Mouse (Mus musculus): ENCODE data around the gene Cpne5. TPM values are rescaled to one million over a fixed set of nuclear protein-coding genes. Genes with fewer than 3 reads are reported as not detected.

Cpne5 gene
- total and polyA plus RNA-seq, 2 experiments from 2014 or later: 3.6 to 8.4 TPM

- Histone ChIP-seq H3K27me3 (ENCODE audit: control insufficient read depth, insufficient read depth, low read length) (no peaks in the 10 kb centered on the region; the same call in 1 of the 2 replicates), H3K36me3 (replicated peaks; ENCODE audit: control insufficient read depth, insufficient read depth, low read length) (no peaks in the 10 kb centered on the region), H3K27ac (ENCODE audit: low read depth) (no peak overlapping the region), H3K4me1 (ENCODE audit: control insufficient read depth, insufficient read depth) (peaks cover 6% of the 10 kb centered on the region), H3K4me2 (ENCODE audit: low read depth, low read length) (no peak overlapping the region), H3K9me3 (replicated peaks; ENCODE audit: control insufficient read depth, low read length) (no peaks in the 10 kb centered on the region), H3K9ac (replicated peaks; ENCODE audit: low read depth, low read length) (no peak overlapping the region), H3K4me3 (ENCODE audit: low read depth, low read length) (no peak overlapping the region)
- 39% methylated on average over 5 of the region's 5 CpGs for WGBS
- TF ChIP-seq CTCF (IDR thresholded peaks at IDR 0.05; ENCODE audit: low read depth): no peak
- TF ChIP-seq EP300 (IDR thresholded peaks at IDR 0.05; ENCODE audit: low read depth): no peak
- no peak for ATAC-seq (ENCODE audit: insufficient read depth, low read depth)
- no peak for DNase-seq (ENCODE audit: low spot score)
Observed at GRCm38 (mm10) chr17:29135066-29135465, 102.9 kb downstream of the Cpne5 start.

GRCm38 (mm10) chr17:29129341-29129740, 108.6 kb downstream of the Cpne5 start:
- 59% methylated on average over 5 of the region's 5 CpGs for WGBS

GRCm38 (mm10) chr17:29126561-29126960, 111.4 kb downstream of the Cpne5 start:
- no peaks in the 10 kb centered on the region for H3K36me3 ChIP-seq (replicated peaks; ENCODE audit: control insufficient read depth, insufficient read depth, low read length)
- no peaks in the 10 kb centered on the region; the same call in 1 of the 2 replicates for H3K27me3 ChIP-seq (ENCODE audit: control insufficient read depth, insufficient read depth, low read length)
- TF ChIP-seq CTCF (IDR thresholded peaks at IDR 0.05; ENCODE audit: low read depth): no peak
- no peak for TF ChIP-seq EP300 (IDR thresholded peaks at IDR 0.05; ENCODE audit: low read depth)
- H3K27ac ChIP-seq (ENCODE audit: low read depth): no peak overlapping the region
- DNase-seq (ENCODE audit: low spot score) (no peak), ATAC-seq (ENCODE audit: insufficient read depth, low read depth) (no peak)
- 91% methylated on average over 3 of the region's 3 CpGs for WGBS
- no peak overlapping the region for H3K4me2 ChIP-seq (ENCODE audit: low read depth, low read length)
- no peaks in the 10 kb centered on the region for H3K9me3 ChIP-seq (replicated peaks; ENCODE audit: control insufficient read depth, low read length)
- H3K4me3 ChIP-seq (ENCODE audit: low read depth, low read length): no peak overlapping the region
- H3K4me1 ChIP-seq (ENCODE audit: control insufficient read depth, insufficient read depth): no peaks in the 10 kb centered on the region; the same call in 1 of the 2 replicates
- H3K9ac ChIP-seq (replicated peaks; ENCODE audit: low read depth, low read length): no peak overlapping the region

More at GRCm38 (mm10) chr17:29129341-29129740, 108.6 kb downstream of the Cpne5 start:
- H3K4me3 ChIP-seq (ENCODE audit: low read depth, low read length): no peak overlapping the region
- ATAC-seq (ENCODE audit: insufficient read depth, low read depth) (no peak), DNase-seq (ENCODE audit: low spot score) (no peak)
- no peak for TF ChIP-seq EP300 (IDR thresholded peaks at IDR 0.05; ENCODE audit: low read depth)
- TF ChIP-seq CTCF (IDR thresholded peaks at IDR 0.05; ENCODE audit: low read depth): no peak
- H3K27me3 ChIP-seq (ENCODE audit: control insufficient read depth, insufficient read depth, low read length): no peaks in the 10 kb centered on the region; the same call in 1 of the 2 replicates
- H3K36me3 ChIP-seq (replicated peaks; ENCODE audit: control insufficient read depth, insufficient read depth, low read length): no peaks in the 10 kb centered on the region
- no peak overlapping the region for H3K9ac ChIP-seq (replicated peaks; ENCODE audit: low read depth, low read length)
- no peak overlapping the region for H3K27ac ChIP-seq (ENCODE audit: low read depth)
- no peaks in the 10 kb centered on the region for H3K9me3 ChIP-seq (replicated peaks; ENCODE audit: control insufficient read depth, low read length)
- no peaks in the 10 kb centered on the region for H3K4me1 ChIP-seq (ENCODE audit: control insufficient read depth, insufficient read depth)
- H3K4me2 ChIP-seq (ENCODE audit: low read depth, low read length): no peak overlapping the region

GRCm38 (mm10) chr17:29123578-29124174, 114.3 kb downstream of the Cpne5 start:
- Histone ChIP-seq H3K4me1 (ENCODE audit: control insufficient read depth, insufficient read depth) (no peaks in the 10 kb centered on the region; the same call in 1 of the 2 replicates), H3K9me3 (replicated peaks; ENCODE audit: control insufficient read depth, low read length) (no peaks in the 10 kb centered on the region), H3K27me3 (ENCODE audit: control insufficient read depth, insufficient read depth, low read length) (no peaks in the 10 kb centered on the region), H3K4me2 (ENCODE audit: low read depth, low read length) (no peak overlapping the region), H3K36me3 (replicated peaks; ENCODE audit: control insufficient read depth, insufficient read depth, low read length) (no peaks in the 10 kb centered on the region), H3K4me3 (ENCODE audit: low read depth, low read length) (no peak overlapping the region), H3K9ac (replicated peaks; ENCODE audit: low read depth, low read length) (no peak overlapping the region), H3K27ac (ENCODE audit: low read depth) (no peak overlapping the region)
- WGBS: 53% methylated on average over 6 of the region's 6 CpGs
- 0 out of 2 replicates have a peak, but pooled peaks have one; percentile 14 for ATAC-seq (ENCODE audit: insufficient read depth, low read depth)
- DNase-seq (ENCODE audit: low spot score): no peak
- no peak for TF ChIP-seq CTCF (IDR thresholded peaks at IDR 0.05; ENCODE audit: low read depth)
- TF ChIP-seq EP300 (IDR thresholded peaks at IDR 0.05; ENCODE audit: low read depth): no peak

- DNase-seq (ENCODE audit: low spot score) (no peak), ATAC-seq (ENCODE audit: insufficient read depth, low read depth) (no peak)
- WGBS: 47% methylated on average over 6 of the region's 6 CpGs
- no peaks in the 10 kb centered on the region for H3K36me3 ChIP-seq (replicated peaks; ENCODE audit: control insufficient read depth, insufficient read depth, low read length)
- H3K4me1 ChIP-seq (ENCODE audit: control insufficient read depth, insufficient read depth): no peaks in the 10 kb centered on the region; the same call in 1 of the 2 replicates
- no peak overlapping the region for H3K4me3 ChIP-seq (ENCODE audit: low read depth, low read length)
- no peak for TF ChIP-seq EP300 (IDR thresholded peaks at IDR 0.05; ENCODE audit: low read depth)
- no peak for TF ChIP-seq CTCF (IDR thresholded peaks at IDR 0.05; ENCODE audit: low read depth)
- no peak overlapping the region for H3K4me2 ChIP-seq (ENCODE audit: low read depth, low read length)
- no peaks in the 10 kb centered on the region for H3K27me3 ChIP-seq (ENCODE audit: control insufficient read depth, insufficient read depth, low read length)
- H3K27ac ChIP-seq (ENCODE audit: low read depth): no peak overlapping the region
- no peaks in the 10 kb centered on the region for H3K9me3 ChIP-seq (replicated peaks; ENCODE audit: control insufficient read depth, low read length)
- no peak overlapping the region for H3K9ac ChIP-seq (replicated peaks; ENCODE audit: low read depth, low read length)
Observed at GRCm38 (mm10) chr17:29122817-29123216, 115.2 kb downstream of the Cpne5 start.

- no peak for TF ChIP-seq CTCF (IDR thresholded peaks at IDR 0.05; ENCODE audit: low read depth)
- H3K9me3 ChIP-seq (replicated peaks; ENCODE audit: control insufficient read depth, low read length): no peaks in the 10 kb centered on the region
- H3K27me3 ChIP-seq (ENCODE audit: control insufficient read depth, insufficient read depth, low read length): no peaks in the 10 kb centered on the region
- 43% methylated on average over 12 of the region's 12 CpGs for WGBS
- no peak overlapping the region for H3K9ac ChIP-seq (replicated peaks; ENCODE audit: low read depth, low read length)
- no peak overlapping the region for H3K4me2 ChIP-seq (ENCODE audit: low read depth, low read length)
- no peak for DNase-seq (ENCODE audit: low spot score)
- H3K4me3 ChIP-seq (ENCODE audit: low read depth, low read length): no peak overlapping the region
- H3K4me1 ChIP-seq (ENCODE audit: control insufficient read depth, insufficient read depth): no peaks in the 10 kb centered on the region; the same call in 1 of the 2 replicates
- no peak for ATAC-seq (ENCODE audit: insufficient read depth, low read depth)
- no peaks in the 10 kb centered on the region for H3K36me3 ChIP-seq (replicated peaks; ENCODE audit: control insufficient read depth, insufficient read depth, low read length)
- H3K27ac ChIP-seq (ENCODE audit: low read depth): no peak overlapping the region
Observed at GRCm38 (mm10) chr17:29120666-29121065, 117.3 kb downstream of the Cpne5 start.
